Mouse (Mus musculus): Measurements from ENCODE around the gene Rpl24. TPM values are rescaled to one million over a fixed set of nuclear protein-coding genes. Genes with fewer than 3 reads are reported as not detected.

The Rpl24 gene
- 751 to 839 TPM (median 789 TPM) in 4 replicates for total RNA-seq (2023)

DNA sequence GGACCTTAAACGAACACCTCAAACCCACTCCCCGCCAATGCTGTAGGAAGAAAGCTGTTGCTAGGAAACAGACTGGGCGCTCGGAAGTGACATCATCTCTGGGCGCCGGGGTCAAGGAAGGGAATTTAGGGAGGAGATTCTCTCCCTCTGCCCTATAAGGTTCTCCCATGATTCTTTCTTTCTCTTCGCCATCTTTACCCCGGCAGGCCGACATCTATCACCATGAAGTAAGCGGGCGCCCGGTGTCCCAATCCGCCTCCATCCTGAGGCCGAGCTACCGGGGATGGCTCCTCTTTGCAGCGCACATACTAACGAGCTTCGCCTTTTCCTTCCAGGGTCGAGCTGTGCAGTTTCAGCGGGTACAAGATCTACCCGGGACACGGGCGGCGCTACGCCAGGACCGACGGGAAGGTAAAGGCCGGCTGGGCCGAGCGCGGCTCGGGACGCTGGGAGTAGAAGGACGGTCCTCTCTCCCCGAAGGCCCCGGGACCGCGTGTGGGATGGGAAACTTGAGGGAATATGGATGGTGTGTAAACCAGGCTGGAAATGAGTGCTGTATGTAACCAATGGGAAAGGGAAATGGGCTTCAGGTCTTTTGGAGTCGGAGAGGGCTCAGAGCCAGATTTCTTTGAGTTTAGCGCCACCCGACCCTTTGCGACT, at the start of gene Rpl24:
Gene Rpl24 (plus strand): TSS at position 64 of the 660 bp plus-strand sequence.

DNA sequence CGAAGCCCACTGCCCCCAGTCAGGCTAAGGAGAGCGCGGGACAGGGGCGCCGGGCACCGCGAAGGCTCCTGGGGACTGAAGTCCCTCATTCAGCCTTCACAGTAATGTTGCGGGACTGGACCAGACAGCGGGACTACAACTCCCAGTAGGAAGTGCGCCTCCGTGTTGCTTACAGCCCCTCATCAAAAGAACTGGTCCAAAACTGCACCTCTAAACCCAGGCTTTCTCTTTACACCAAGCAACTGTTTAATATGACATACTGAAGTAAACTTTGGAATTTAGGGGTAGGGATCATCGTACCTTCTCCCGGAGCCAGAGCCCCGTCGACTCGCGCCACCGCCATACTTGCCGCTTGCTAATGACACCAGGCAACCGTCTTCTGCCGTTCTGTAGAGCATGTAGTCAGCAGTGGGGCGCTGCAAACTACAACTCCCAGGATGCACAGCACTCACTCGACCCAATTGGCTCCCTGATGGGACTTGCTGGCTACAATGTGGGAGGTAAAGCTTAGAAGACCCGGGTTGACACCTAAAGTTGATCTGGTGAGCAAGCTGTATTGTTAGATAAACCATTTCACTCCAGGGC, 31.5 kb upstream of the Rpl24 start, which contains the start of gene Cep97:
Gene Cep97 (minus strand): TSS at position 403 of the 585 bp plus-strand sequence.

DNA sequence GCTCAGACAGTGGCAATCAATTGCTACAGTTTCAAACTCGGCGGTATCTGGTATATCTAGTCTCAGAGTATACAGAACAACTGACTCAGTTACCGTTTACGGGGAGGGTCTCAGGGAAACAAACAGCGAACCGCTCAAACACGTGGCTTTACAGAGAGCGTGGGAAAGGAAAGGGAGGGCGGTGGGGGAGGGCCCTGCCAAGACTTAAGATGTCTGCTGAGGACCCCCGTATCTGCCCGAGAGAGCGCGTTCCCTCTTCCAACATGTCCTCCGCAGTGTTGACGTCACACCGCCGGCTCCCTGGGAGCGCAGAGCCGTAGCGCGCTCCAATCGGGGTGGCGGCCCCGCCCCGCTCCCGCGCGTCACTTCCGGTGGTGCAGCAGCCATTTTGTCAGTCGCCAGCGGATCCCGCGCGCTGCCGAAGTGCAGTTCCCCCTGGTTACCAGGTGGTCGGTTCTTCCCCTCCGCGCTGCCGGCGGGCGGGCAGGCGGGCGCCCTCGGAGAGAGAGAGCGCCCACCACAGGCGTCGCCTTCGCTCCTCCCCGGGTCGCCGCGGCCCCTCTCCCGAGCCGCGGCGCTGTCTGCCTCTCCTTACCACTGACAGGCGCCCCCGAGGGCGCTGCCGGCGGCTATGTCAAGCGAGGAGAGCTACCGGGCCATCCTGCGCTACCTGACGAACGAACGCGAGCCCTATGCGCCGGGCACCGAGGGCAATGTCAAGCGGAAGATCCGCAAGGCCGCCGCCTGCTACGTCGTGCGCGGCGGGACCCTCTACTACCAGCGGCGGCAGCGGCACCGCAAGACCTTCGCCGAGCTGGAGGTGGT, 7.6 kb downstream of the Rpl24 start, which contains the start of gene Zbtb11:
Gene Zbtb11 (plus strand): TSS at position 453 of the 825 bp plus-strand sequence.

Other genes with a start within 250 kb of the Rpl24 start
- 76.9 to 100 TPM (median 86.5 TPM) in 4 replicates for gene Nfkbiz, start 127.4 kb upstream of the Rpl24 start, total RNA-seq (2023)
- gene Nxpe3, start 71.0 kb upstream of the Rpl24 start, total RNA-seq (2023) = 22.6 to 28.6 TPM (median 24.6 TPM) in 4 replicates
- 12.1 to 16.5 TPM (median 14.0 TPM) in 4 replicates for gene Cep97, start 31.4 kb upstream of the Rpl24 start, total RNA-seq (2023)
- 45.3 to 52.9 TPM (median 48.7 TPM) in 4 replicates for gene Zbtb11, start 7.6 kb downstream of the Rpl24 start, total RNA-seq (2023)
- 101 to 112 TPM (median 108 TPM) in 4 replicates for gene Pcnp, start 63.5 kb downstream of the Rpl24 start, total RNA-seq (2023)
- 11.1 to 15.0 TPM (median 12.9 TPM) in 4 replicates for gene Trmt10c, start 71.5 kb downstream of the Rpl24 start, total RNA-seq (2023)
- gene Senp7, start 82.1 kb downstream of the Rpl24 start, total RNA-seq (2023) = 80.7 to 95.7 TPM (median 87.1 TPM) in 4 replicates
- 1.9 to 2.7 TPM (median 2.3 TPM) in 4 replicates for gene Impg2, start 238.0 kb downstream of the Rpl24 start, total RNA-seq (2023)